Mouse (Mus musculus): ENCODE measurements around the gene Gm3468. TPM values are rescaled to one million over a fixed set of nuclear protein-coding genes. Genes with fewer than 3 reads are reported as not detected.
"Not testable (repeated sequence)": the region's sequence is repeated elsewhere in the genome, so short reads cannot be mapped to it uniquely, and the experiment has no call there.

Gene Gm3468
- 3.2 and 3.4 TPM in 2 replicates for polyA plus RNA-seq (2016; fragmentation: Nextera tagmentation; extraction: Ambion mirVana)

DNA sequence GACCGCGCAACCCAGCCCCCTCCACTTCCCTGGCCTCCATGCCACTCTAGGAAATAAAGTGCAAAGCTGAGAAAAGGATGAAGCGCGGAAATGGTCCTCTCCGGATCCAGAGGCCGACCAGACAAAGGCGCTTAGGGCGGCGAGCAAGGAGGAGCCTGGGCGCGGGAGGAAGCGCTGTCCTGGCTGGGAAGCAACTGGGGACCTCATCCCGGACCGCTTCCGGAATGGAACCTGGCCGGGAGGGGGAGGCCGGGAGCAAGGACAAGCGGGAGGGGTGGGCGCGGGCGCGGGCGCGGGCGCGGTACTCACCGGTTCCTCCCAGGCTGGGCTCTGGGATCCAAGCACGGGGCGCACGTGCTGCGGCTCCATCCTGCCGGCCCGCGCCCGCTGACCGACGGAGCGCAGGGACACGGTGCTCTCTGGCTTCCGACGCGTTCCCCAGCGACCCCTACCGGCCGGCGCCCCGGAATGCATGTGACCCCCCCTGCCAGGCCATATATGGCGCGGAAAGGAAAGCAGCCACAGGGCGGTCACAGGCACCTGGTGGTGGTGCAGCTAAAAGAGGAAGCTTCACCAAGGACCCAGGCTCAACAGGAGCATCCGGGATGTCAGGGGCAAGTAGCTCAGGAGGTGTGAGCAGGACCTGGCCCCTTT lies at the start of gene Gm3468:
Gene Gm3468, minus strand, starts transcription at position 394 of the 654 bp plus-strand sequence.
- H3K36me3 ChIP-seq; H3K9me3 ChIP-seq; H3K27me3 ChIP-seq (ENCODE audit: insufficient read depth, poor library complexity, severe bottlenecking); H3K4me1 ChIP-seq: not testable (repeated sequence)
- Histone ChIP-seq H3K27ac (peak within 1 kb of the TSS; percentile 52; the same call in 1 of the 2 replicates), H3K4me3 (peak within 1 kb of the TSS; percentile 47)
- WGBS = under 1% methylated on average over 43 of the region's 51 CpGs
- DNase-seq (ENCODE audit: low spot score) = peak; percentile 89

- H3K4me3 ChIP-seq; DNase-seq (ENCODE audit: low spot score); H3K36me3 ChIP-seq; H3K27me3 ChIP-seq (ENCODE audit: insufficient read depth, poor library complexity, severe bottlenecking); H3K9me3 ChIP-seq; H3K27ac ChIP-seq; H3K4me1 ChIP-seq: not testable (repeated sequence)
- WGBS = no CpG with 5 or more reads among the region's 1 CpGs
Measured at GRCm38 (mm10) chr14:6125707-6126106, 17.2 kb upstream of the Gm3468 start, which contains the start of gene Gm3476. Gene Gm3476 (minus strand): TSS chr14:6125807.

DNA sequence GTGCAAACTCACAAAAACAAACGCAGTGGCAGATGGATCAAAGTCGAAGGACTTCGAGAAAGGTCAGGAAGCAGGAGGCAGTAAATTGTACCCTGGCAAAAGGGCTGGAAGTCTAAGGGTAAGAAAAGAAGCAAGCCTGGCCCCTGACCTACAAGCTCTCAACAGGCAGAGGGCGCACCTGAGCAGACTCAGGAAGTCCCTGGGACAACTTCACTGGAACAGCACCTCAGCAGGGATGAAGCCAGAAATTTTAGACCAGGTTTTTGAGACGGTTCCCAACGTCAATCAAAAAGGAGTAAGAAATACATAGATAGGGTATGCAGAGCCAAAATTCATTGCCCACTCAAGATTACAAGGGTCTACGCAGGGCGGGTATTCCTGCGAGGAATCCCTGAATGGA lies 965 bp downstream of the Gm3468 start:
- H3K36me3 ChIP-seq; H3K4me1 ChIP-seq; H3K27me3 ChIP-seq (ENCODE audit: insufficient read depth, poor library complexity, severe bottlenecking); H3K27ac ChIP-seq; DNase-seq (ENCODE audit: low spot score); H3K9me3 ChIP-seq: not testable (repeated sequence)
- peak overlapping the region; percentile 47; the same call in 1 of the 2 replicates for H3K4me3 ChIP-seq
- WGBS = 19% methylated on average over 9 of the region's 9 CpGs

DNA sequence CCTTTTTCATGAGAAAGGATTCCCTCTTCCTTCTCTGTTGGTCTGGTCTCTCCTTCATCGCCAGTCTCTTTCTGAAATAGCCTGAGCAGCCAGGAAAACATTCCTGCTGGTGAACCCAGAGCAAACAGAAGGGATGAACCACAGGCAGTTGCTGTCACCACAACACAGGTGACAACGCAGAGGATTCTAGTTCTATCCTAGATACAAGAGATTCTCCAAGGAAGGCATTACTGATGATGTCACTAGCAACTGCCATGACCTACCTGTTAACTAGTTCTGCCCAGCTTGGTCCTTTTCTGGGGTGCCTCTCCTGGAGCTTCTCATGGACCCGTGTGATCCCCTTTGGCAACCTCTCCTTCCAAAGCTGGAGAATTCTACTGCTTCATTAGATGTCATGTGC lies 14.6 kb downstream of the Gm3468 start, which contains the start of gene Gm8206:
Gene Gm8206, minus strand, starts transcription at position 101 of the 400 bp plus-strand sequence.
- not testable (repeated sequence) for DNase-seq (ENCODE audit: low spot score); H3K9me3 ChIP-seq; H3K4me3 ChIP-seq; H3K27ac ChIP-seq; H3K27me3 ChIP-seq (ENCODE audit: insufficient read depth, poor library complexity, severe bottlenecking); H3K4me1 ChIP-seq; H3K36me3 ChIP-seq
- WGBS = 90% methylated on average over 2 of the region's 3 CpGs

GRCm38 (mm10) chr14:6058167-6058566 lies 50.3 kb downstream of the Gm3468 start, which contains the start of gene Gm6337:
Gene Gm6337 (minus strand): TSS chr14:6058267.
- H3K27ac ChIP-seq; H3K27me3 ChIP-seq (ENCODE audit: insufficient read depth, poor library complexity, severe bottlenecking); H3K36me3 ChIP-seq; DNase-seq (ENCODE audit: low spot score); H3K9me3 ChIP-seq; H3K4me3 ChIP-seq; H3K4me1 ChIP-seq: not testable (repeated sequence)
- 75% methylated on average over 3 of the region's 4 CpGs for WGBS

Other genes starting within 250 kb of the Gm3468 start
- gene Gm8237, start 228.3 kb downstream of the Gm3468 start, polyA plus RNA-seq (2016; fragmentation: Nextera tagmentation; extraction: Ambion mirVana) = 0.23 TPM in 1 of 2 replicates, not detected in the other
- 1.1 and 1.7 TPM in 2 replicates for gene Gm3248, start 146.9 kb downstream of the Gm3468 start, polyA plus RNA-seq (2016; fragmentation: Nextera tagmentation; extraction: Ambion mirVana)
- gene Gm3453, start 129.5 kb downstream of the Gm3468 start, polyA plus RNA-seq (2016; fragmentation: Nextera tagmentation; extraction: Ambion mirVana) = not detected in 2 replicates
- not detected in 2 replicates for gene Gm6337, start 50.4 kb downstream of the Gm3468 start, polyA plus RNA-seq (2016; fragmentation: Nextera tagmentation; extraction: Ambion mirVana)
- gene Gm8206, start 14.7 kb downstream of the Gm3468 start, polyA plus RNA-seq (2016; fragmentation: Nextera tagmentation; extraction: Ambion mirVana) = 0.95 and 1.2 TPM in 2 replicates
- not detected in 2 replicates for gene Gm3476, start 17.1 kb upstream of the Gm3468 start, polyA plus RNA-seq (2016; fragmentation: Nextera tagmentation; extraction: Ambion mirVana)
- not detected in 2 replicates for gene Gm21560, start 110.6 kb upstream of the Gm3468 start, polyA plus RNA-seq (2016; fragmentation: Nextera tagmentation; extraction: Ambion mirVana)
- 2.8 and 2.9 TPM in 2 replicates for gene Gm3411, start 178.6 kb upstream of the Gm3468 start, polyA plus RNA-seq (2016; fragmentation: Nextera tagmentation; extraction: Ambion mirVana)
- gene Gm21103, start 196.2 kb upstream of the Gm3468 start, polyA plus RNA-seq (2016; fragmentation: Nextera tagmentation; extraction: Ambion mirVana) = 0.17 TPM in 1 of 2 replicates, not detected in the other
- gene Gm3618, start 235.0 kb upstream of the Gm3468 start, polyA plus RNA-seq (2016; fragmentation: Nextera tagmentation; extraction: Ambion mirVana) = not detected in 2 replicates

Measured in heart, embryonic 10.5 days (tissue).